Mouse (Mus musculus) intestine, embryonic 15.5 days (tissue): ENCODE measurements around the gene Fndc10. TPM values are rescaled to one million over a fixed set of nuclear protein-coding genes. Genes with fewer than 3 reads are reported as not detected.
A peak's percentile ranks its signal among the peaks of the same experiment; 100 is the strongest.
"Not testable (repeated sequence)": the region's sequence is repeated elsewhere in the genome, so short reads cannot be mapped to it uniquely, and the experiment has no call there.

Experiments
- ATAC-seq: fragments of 200-750 bp; cut with Nextera tagmentation; 2 replicates; pipeline ENCODE4 v1.8.0; 2017; ENCODE audit warnings: moderate TSS enrichment, moderate library complexity
- H3K27ac ChIP-seq: fragments of 300-500 bp; sonication (generic); 2 replicates; pipeline ENCODE4 v1.5.1; 2015; ENCODE audit warnings: mild to moderate bottlenecking, inconsistent platforms
- H3K27me3 ChIP-seq: fragments of 300-500 bp; sonication (generic); replicated peaks from 2 replicates; pipeline ENCODE4 v1.6.1; 2015; ENCODE audit warnings: inconsistent platforms
- H3K36me3 ChIP-seq: fragments of 300-500 bp; sonication (generic); 2 replicates; pipeline ENCODE4 v1.6.1; 2015; ENCODE audit warnings: inconsistent platforms
- H3K4me1 ChIP-seq: fragments of 300-500 bp; sonication (generic); replicated peaks from 2 replicates; pipeline ENCODE4 v1.6.1; 2015; ENCODE audit warnings: inconsistent platforms
- H3K4me2 ChIP-seq: fragments of 300-500 bp; sonication (generic); replicated peaks from 2 replicates; pipeline ENCODE4 v1.6.1; 2015; ENCODE audit warnings: mild to moderate bottlenecking, inconsistent platforms
- H3K4me3 ChIP-seq: fragments of 300-500 bp; sonication (generic); replicated peaks from 2 replicates; pipeline ENCODE4 v1.5.1; 2015; ENCODE audit warnings: inconsistent platforms
- H3K9ac ChIP-seq: fragments of 300-500 bp; sonication (generic); 2 replicates; pipeline ENCODE4 v1.6.1; 2015; ENCODE audit warnings: inconsistent platforms
- H3K9me3 ChIP-seq: fragments of 300-500 bp; sonication (generic); 2 replicates; pipeline ENCODE4 v1.6.1; 2016; ENCODE audit warnings: inconsistent platforms
- WGBS: fragments of 180-500 bp; shearing (Covaris S2); methylation state at CpG from one replicate; pipeline ENCODE4 v1.1.7; 2015; 5-methylcytosine and 5-hydroxymethylcytosine counted together
- polyA plus RNA-seq: library from polyadenylated mRNA; unstranded; fragments of >200 nt; fragmentation: Nextera tagmentation; extraction: Ambion mirVana; gene quantifications from 2 replicates; pipeline ENCODE4 v1.2.1, GENCODE M21; 2015

The Fndc10 gene
- polyA plus RNA-seq, 1 experiment from 2014 or later, result 7.6 TPM

- 93% methylated on average over 10 of the region's 10 CpGs for WGBS
- Histone ChIP-seq H3K4me1 (peaks cover 22% of the 10 kb centered on the region), H3K4me3 (no peak overlapping the region), H3K27ac (no peak overlapping the region), H3K9ac (no peak overlapping the region), H3K36me3 (peaks cover 8% of the 10 kb centered on the region; the same call in 1 of the 2 replicates), H3K9me3 (no peaks in the 10 kb centered on the region), H3K27me3 (0 out of 2 replicates have a peak, but pooled peaks cover 6% of the 10 kb centered on the region), H3K4me2 (no peak overlapping the region)
- no peak for ATAC-seq
Measured at GRCm38 (mm10) chr4:155658961-155659360, 35.2 kb upstream of the Fndc10 start.

- Histone ChIP-seq H3K9me3 (no peaks in the 10 kb centered on the region), H3K4me3 (no peak overlapping the region), H3K4me1 (peaks cover 7% of the 10 kb centered on the region; the same call in 1 of the 2 replicates), H3K27ac (no peak overlapping the region), H3K36me3 (peaks cover 8% of the 10 kb centered on the region; the same call in 1 of the 2 replicates), H3K4me2 (no peak overlapping the region), H3K27me3 (no peaks in the 10 kb centered on the region), H3K9ac (no peak overlapping the region)
- 70% methylated on average over 12 of the region's 12 CpGs for WGBS
- ATAC-seq, result peak; percentile 55
Measured at GRCm38 (mm10) chr4:155660641-155661040, 33.5 kb upstream of the Fndc10 start.

- H3K36me3 ChIP-seq, result 0 out of 2 replicates have a peak, but pooled peaks cover 2% of the 10 kb centered on the region
- peaks cover 12% of the 10 kb centered on the region for H3K4me1 ChIP-seq
- H3K27me3 ChIP-seq, result no peaks in the 10 kb centered on the region
- no peak for ATAC-seq
- no peak overlapping the region for H3K27ac ChIP-seq
- no peak overlapping the region for H3K4me3 ChIP-seq
- no peak overlapping the region for H3K9ac ChIP-seq
- H3K4me2 ChIP-seq, result no peak overlapping the region
- H3K9me3 ChIP-seq, result no peaks in the 10 kb centered on the region
Measured at GRCm38 (mm10) chr4:155666903-155667302, 27.2 kb upstream of the Fndc10 start.

- peak within 1 kb of the TSS; percentile 74 for H3K9ac ChIP-seq
- peak within 1 kb of the TSS; percentile 72 for H3K4me3 ChIP-seq
- peaks cover 12% of the 10 kb centered on the region for H3K4me1 ChIP-seq
- under 1% methylated on average over 73 of the region's 73 CpGs for WGBS
- no peaks in the 10 kb centered on the region for H3K9me3 ChIP-seq
- ATAC-seq, result peak; percentile 99
- H3K4me2 ChIP-seq, result peak within 1 kb of the TSS; percentile 88
- H3K27ac ChIP-seq, result peak within 1 kb of the TSS; percentile 68
- 0 out of 2 replicates have a peak, but pooled peaks cover 2% of the 10 kb centered on the region for H3K36me3 ChIP-seq
- H3K27me3 ChIP-seq, result no peaks in the 10 kb centered on the region
Measured at GRCm38 (mm10) chr4:155668689-155669597, 25.2 kb upstream of the Fndc10 start, which contains the start of gene Mib2. TSS of gene Mib2 (minus strand) at chr4:155669198.

- H3K4me1 ChIP-seq, result peaks cover 12% of the 10 kb centered on the region
- ATAC-seq, result peak; percentile 50; the same call in 1 of the 2 replicates
- H3K36me3 ChIP-seq, result 0 out of 2 replicates have a peak, but pooled peaks cover 2% of the 10 kb centered on the region
- peak overlapping the region; percentile 60 for H3K4me2 ChIP-seq
- WGBS, result 1% methylated on average over 8 of the region's 8 CpGs
- 0 out of 2 replicates have a peak overlapping the region, but pooled peaks have one; percentile 13 for H3K27ac ChIP-seq
- no peaks in the 10 kb centered on the region for H3K9me3 ChIP-seq
- peak overlapping the region; percentile 72 for H3K4me3 ChIP-seq
- no peak overlapping the region for H3K9ac ChIP-seq
- no peaks in the 10 kb centered on the region for H3K27me3 ChIP-seq
Measured at GRCm38 (mm10) chr4:155669598-155670075, 24.5 kb upstream of the Fndc10 start.

GRCm38 (mm10) chr4:155670236-155670635 is 23.9 kb upstream of the Fndc10 start:
- H3K4me3 ChIP-seq, ATAC-seq, H3K36me3 ChIP-seq, H3K9me3 ChIP-seq, H3K27me3 ChIP-seq, H3K9ac ChIP-seq: not testable (repeated sequence)
- peak overlapping the region; percentile 60; the same call in 1 of the 2 replicates for H3K4me2 ChIP-seq
- H3K27ac ChIP-seq, result peak overlapping the region; percentile 13; the same call in 1 of the 2 replicates
- 54% methylated on average over 4 of the region's 4 CpGs for WGBS
- peaks cover 12% of the 10 kb centered on the region for H3K4me1 ChIP-seq

GRCm38 (mm10) chr4:155672082-155672481 is 22.1 kb upstream of the Fndc10 start:
- 54% methylated on average over 2 of the region's 2 CpGs for WGBS
- no peak overlapping the region for H3K4me3 ChIP-seq
- no peak for ATAC-seq

GRCm38 (mm10) chr4:155675991-155676390 is 18.2 kb upstream of the Fndc10 start:
- Histone ChIP-seq H3K36me3 (no peaks in the 10 kb centered on the region), H3K9ac (no peak overlapping the region), H3K9me3 (no peaks in the 10 kb centered on the region), H3K4me2 (no peak overlapping the region), H3K4me3 (no peak overlapping the region), H3K4me1 (no peaks in the 10 kb centered on the region), H3K27ac (no peak overlapping the region), H3K27me3 (no peaks in the 10 kb centered on the region)
- ATAC-seq, result no peak
- 82% methylated on average over 2 of the region's 2 CpGs for WGBS

More at GRCm38 (mm10) chr4:155672082-155672481, 22.1 kb upstream of the Fndc10 start:
- Histone ChIP-seq H3K4me2 (no peak overlapping the region), H3K27ac (no peak overlapping the region), H3K27me3 (no peaks in the 10 kb centered on the region), H3K9ac (no peak overlapping the region), H3K9me3 (no peaks in the 10 kb centered on the region), H3K4me1 (peaks cover 8% of the 10 kb centered on the region), H3K36me3 (no peaks in the 10 kb centered on the region)

- WGBS, result 89% methylated on average over 16 of the region's 19 CpGs
- ATAC-seq, result not testable (repeated sequence)
Measured at GRCm38 (mm10) chr4:155683670-155684277, 10.4 kb upstream of the Fndc10 start.

GRCm38 (mm10) chr4:155687764-155688163 is 6.4 kb upstream of the Fndc10 start:
- H3K9ac ChIP-seq, H3K9me3 ChIP-seq, H3K4me1 ChIP-seq, H3K4me2 ChIP-seq, H3K27me3 ChIP-seq, H3K36me3 ChIP-seq, H3K4me3 ChIP-seq: not testable (repeated sequence)
- H3K27ac ChIP-seq, result peak overlapping the region; percentile 56; the same call in 1 of the 2 replicates
- peak; percentile 64 for ATAC-seq
- WGBS, result 66% methylated on average over 4 of the region's 4 CpGs

More at GRCm38 (mm10) chr4:155683670-155684277, 10.4 kb upstream of the Fndc10 start:
- not testable (repeated sequence) for H3K9ac ChIP-seq, H3K9me3 ChIP-seq, H3K27ac ChIP-seq, H3K36me3 ChIP-seq, H3K4me1 ChIP-seq, H3K4me3 ChIP-seq, H3K27me3 ChIP-seq, H3K4me2 ChIP-seq

- no peak overlapping the region for H3K27ac ChIP-seq
- ATAC-seq, result no peak
- H3K36me3 ChIP-seq, result no peaks in the 10 kb centered on the region
- peaks cover 14% of the 10 kb centered on the region for H3K4me1 ChIP-seq
- H3K27me3 ChIP-seq, result no peaks in the 10 kb centered on the region
- no peak overlapping the region for H3K4me2 ChIP-seq
- H3K4me3 ChIP-seq, result no peak overlapping the region
- no peaks in the 10 kb centered on the region for H3K9me3 ChIP-seq
- no peak overlapping the region for H3K9ac ChIP-seq
- 79% methylated on average over 12 of the region's 12 CpGs for WGBS
Measured at GRCm38 (mm10) chr4:155690571-155691375, 3.4 kb upstream of the Fndc10 start.
